Mouse (Mus musculus): ENCODE data around the gene Zfp638.

- TF ChIP-seq CTCF (conservative IDR thresholded peaks at IDR 0.05; ENCODE audit: low read length) (no peak), NANOG (IDR thresholded peaks at IDR 0.05; ENCODE audit: borderline replicate concordance, low read length) (no peak)
These were observed 152.1 kb downstream of the Zfp638 start for GRCm38 (mm10) chr6:84018906-84019550.

Measured in E14TG2a.4 (cell line).